In the genomic region with DNA sequence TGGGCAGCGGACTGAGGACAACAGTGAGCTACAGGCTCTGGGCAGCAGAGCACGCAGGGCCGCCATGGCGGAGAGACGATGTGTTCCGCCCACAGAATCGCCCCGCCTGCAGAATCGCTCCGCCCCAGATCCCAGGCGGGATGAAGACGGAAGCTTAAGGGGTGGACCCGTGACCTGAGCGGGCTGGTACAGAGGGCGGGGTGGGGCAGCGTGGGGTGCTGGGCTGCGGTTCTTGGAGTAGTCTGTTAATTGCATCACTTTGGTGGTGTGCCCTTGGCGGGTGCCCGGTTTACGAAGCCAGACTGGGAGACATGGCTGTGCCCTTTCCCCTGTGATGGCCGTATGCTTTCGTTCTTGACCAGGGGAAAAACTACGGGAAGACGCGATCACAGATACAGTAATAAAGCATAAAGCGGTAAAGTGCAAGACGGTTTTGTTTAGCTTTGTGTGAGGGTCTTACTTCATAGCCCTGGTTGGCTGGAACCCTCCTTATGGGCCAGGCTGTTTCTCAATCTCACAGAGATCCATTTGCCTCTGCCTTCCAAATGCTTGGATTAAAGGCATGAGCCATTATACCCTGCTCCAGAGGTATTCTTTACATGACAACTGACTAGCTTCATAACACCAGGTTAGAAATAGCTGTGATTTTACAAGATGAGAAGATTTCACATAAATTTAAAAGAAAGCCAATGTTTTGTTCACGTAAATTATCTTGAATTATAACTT, we compare ENCODE assay signal across 8 mouse cellular contexts. TPM values are rescaled to one million over a fixed set of nuclear protein-coding genes. Genes with fewer than 3 reads are reported as not detected.
A peak's percentile ranks its signal among the peaks of the same experiment; 100 is the strongest.
DNase-seq lines count a peak whose midpoint lies in the region; ATAC-seq and TF ChIP-seq lines count a peak whose summit lies in the region.

TSS of gene Echs1 (minus strand) at position 148 of the 726 bp plus-strand sequence.

- peak; percentile 96 for ATAC-seq in lung, embryonic 14.5 days (ENCODE audit: insufficient read depth)

- TF ChIP-seq POLR2A in thymus, adult 2 months (IDR thresholded peaks at IDR 0.05; ENCODE audit: control insufficient read depth, extremely low read depth, insufficient read depth, low read length, poor library complexity) = peak; percentile 69

- H3K4me2 ChIP-seq in lung, embryonic 14.5 days = peak within 1 kb of the TSS; percentile 93

- peak within 1 kb of the TSS; percentile 69 for H3K9ac ChIP-seq in lung, embryonic 14.5 days

- peaks cover 14% of the 10 kb centered on the region for H3K36me3 ChIP-seq in lung, embryonic 14.5 days (ENCODE audit: insufficient read depth)
- H3K36me3 ChIP-seq in thymus, adult 2 months (ENCODE audit: control insufficient read depth, insufficient read depth, low read length) = no peaks in the 10 kb centered on the region; the same call in 1 of the 2 replicates

- no peak for TF ChIP-seq CTCF in lung, embryonic 14.5 days (IDR thresholded peaks at IDR 0.05; ENCODE audit: low read depth)
- TF ChIP-seq CTCF in thymus, adult 2 months (IDR thresholded peaks at IDR 0.05; ENCODE audit: borderline replicate concordance, control insufficient read depth, extremely low read depth, insufficient read depth, low read length, poor library complexity) = no peak

- H3K4me3 ChIP-seq in lung, embryonic 14.5 days (ENCODE audit: low read depth, low read length) = peak within 1 kb of the TSS; percentile 59
- peak within 1 kb of the TSS; percentile 85 for H3K4me3 ChIP-seq in thymus, adult 2 months (ENCODE audit: control insufficient read depth, insufficient read depth, low read length)

- no peaks in the 10 kb centered on the region for H3K9me3 ChIP-seq in lung, embryonic 14.5 days (ENCODE audit: low read depth, low read length)

- no peaks in the 10 kb centered on the region for H3K27me3 ChIP-seq in lung, embryonic 14.5 days (ENCODE audit: insufficient read depth, low read length)
- no peaks in the 10 kb centered on the region for H3K27me3 ChIP-seq in thymus, adult 2 months (ENCODE audit: control insufficient read depth, insufficient read depth, low read length)

- DNase-seq in MN1 (ENCODE audit: low spot score) = peak; percentile 93
- peak; percentile 85 for DNase-seq in cerebellum, adult 9-10 months
- peak; percentile 74 for DNase-seq in forelimb bud, embryonic 11.5 days (ENCODE audit: low read depth, low spot score)
- peak; percentile 91 for DNase-seq in heart, postnatal 4 days
- peak; percentile 84 to 85 for DNase-seq in layer of hippocampus, adult 8-10 months (ENCODE audit: low spot score in 2 of 2)
- DNase-seq in lung, embryonic 14.5 days = peak; percentile 93
- DNase-seq in ovary, adult 18-20 months (ENCODE audit: low spot score) = peak; percentile 92
- peak; percentile 88 for DNase-seq in thymus, adult 2 months

- H3K27ac ChIP-seq in lung, embryonic 14.5 days (ENCODE audit: low read depth) = peak within 1 kb of the TSS; percentile 75
- no peak within 1 kb of the TSS for H3K27ac ChIP-seq in thymus, adult 2 months (ENCODE audit: control insufficient read depth, insufficient read depth, low read length)

- WGBS in lung, embryonic 14.5 days = 4% methylated on average over 28 of the region's 28 CpGs
- WGBS in thymus, adult 2 months = 5% methylated on average over 28 of the region's 28 CpGs

- H3K4me1 ChIP-seq in lung, embryonic 14.5 days (ENCODE audit: insufficient read depth) = 0 out of 2 replicates have a peak, but pooled peaks cover 3% of the 10 kb centered on the region
- peaks cover 6% of the 10 kb centered on the region for H3K4me1 ChIP-seq in thymus, adult 2 months (replicated peaks; ENCODE audit: control insufficient read depth, insufficient read depth, low read length)

RNA-seq across cellular contexts. Expression of gene Echs1, which starts in this region (rescaled TPM):
- 100 to 1,000 TPM; 190 to 210 TPM for total RNA-seq in heart, postnatal 4 days (2021)
- 10 to 100 TPM; 61.4 to 68.6 (median 65.7) TPM for total RNA-seq in layer of hippocampus, adult 8-10 months (2022)
- 148 and 164 TPM in 2 replicates for polyA plus RNA-seq in lung, embryonic 14.5 days (2014; fragmentation: Nextera tagmentation; extraction: Ambion mirVana)
- polyA plus RNA-seq in thymus, adult 2 months (2012; rRNA removed) = 60.9 and 65.6 TPM in 2 replicates
